Mouse (Mus musculus): ENCODE measurements around the gene Epha1. TPM values are rescaled to one million over a fixed set of nuclear protein-coding genes. Genes with fewer than 3 reads are reported as not detected.

Epha1 gene
- 0.07 TPM for polyA plus RNA-seq (2015; fragmentation: Illumina TruSeq; extraction: RNeasy Lipid Tissue Mini Kit (QIAGEN cat#74804); ENCODE audit: insufficient read depth, low replicate concordance)

DNA sequence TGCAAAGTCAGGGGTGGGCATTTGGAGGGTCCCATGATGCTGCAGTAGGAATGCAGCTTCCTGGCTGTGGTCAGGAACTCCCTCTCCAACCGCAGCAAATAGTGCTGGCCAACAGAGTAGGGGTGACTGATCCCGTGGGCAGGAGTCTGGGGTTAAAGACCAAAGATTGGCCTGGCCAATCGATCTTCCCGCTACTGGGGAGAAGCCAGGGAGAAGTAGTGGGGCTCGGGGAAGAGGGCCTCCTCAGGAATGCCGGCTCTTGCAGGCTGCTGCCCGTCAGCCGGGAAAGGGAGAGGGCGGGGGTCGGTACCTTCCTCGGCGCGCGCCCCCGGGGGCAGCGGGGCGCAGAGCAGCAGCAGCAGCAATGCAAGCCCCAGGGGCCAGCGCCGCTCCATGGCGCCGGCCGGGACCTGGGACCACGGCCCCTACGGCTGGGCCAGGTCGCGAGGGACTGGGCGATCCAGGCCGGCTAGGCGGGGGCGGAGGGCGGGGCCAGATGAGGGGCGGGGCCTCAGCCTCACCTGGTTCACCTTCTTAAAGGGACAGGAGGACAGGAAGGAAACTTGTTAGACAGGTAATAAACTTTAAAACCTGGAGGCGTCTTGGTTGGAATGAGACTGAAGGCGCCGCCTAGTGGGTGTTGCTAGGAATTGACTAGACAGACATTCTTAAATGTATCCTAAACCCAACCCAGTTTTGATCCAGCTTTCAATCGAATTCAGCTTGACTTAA, at the start of gene Epha1:
TSS of gene Epha1 (minus strand) at position 453 of the 732 bp plus-strand sequence.

DNA sequence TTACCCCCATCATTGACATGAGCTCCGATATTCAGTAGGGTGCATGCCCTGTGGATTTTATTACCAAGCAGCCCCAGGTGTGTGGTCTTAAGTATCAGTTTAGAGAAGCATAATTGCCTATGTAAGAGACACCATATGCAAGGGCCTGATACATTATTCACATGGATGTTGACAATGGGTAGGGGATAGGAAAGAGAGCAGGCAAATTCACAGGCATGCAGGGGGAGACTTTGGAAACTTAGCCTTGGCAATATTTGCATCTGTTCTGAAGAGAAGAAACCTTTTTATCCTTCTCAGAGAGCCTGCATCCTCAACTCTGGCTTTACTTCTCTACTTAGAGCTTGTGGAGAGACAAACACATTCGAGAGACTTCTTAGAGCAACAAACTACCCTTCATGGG, 32.1 kb upstream of the Epha1 start, which contains the start of gene Tas2r135:
TSS of gene Tas2r135 (plus strand) at position 301 of the 400 bp plus-strand sequence.

DNA sequence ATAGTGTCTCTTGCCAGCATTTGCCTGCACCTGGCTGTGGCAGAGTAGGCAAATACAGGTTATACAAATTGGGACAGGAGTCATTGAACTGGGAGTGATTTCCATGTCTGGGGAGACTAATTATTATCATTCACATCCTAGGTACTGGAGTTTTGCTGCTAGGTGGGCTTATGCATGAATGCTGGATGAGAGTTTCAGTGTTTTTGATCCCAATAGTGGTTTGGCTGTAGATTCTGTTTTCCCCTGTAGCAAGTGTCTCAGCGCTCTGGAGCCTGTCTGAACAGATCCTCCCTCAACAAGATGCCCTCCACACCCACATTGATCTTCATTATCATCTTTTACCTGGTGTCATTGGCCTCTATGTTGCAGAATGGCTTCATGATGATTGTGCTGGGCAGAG, 26.9 kb upstream of the Epha1 start, which contains the start of gene Tas2r143:
TSS of gene Tas2r143 (plus strand) at position 301 of the 400 bp plus-strand sequence.

DNA sequence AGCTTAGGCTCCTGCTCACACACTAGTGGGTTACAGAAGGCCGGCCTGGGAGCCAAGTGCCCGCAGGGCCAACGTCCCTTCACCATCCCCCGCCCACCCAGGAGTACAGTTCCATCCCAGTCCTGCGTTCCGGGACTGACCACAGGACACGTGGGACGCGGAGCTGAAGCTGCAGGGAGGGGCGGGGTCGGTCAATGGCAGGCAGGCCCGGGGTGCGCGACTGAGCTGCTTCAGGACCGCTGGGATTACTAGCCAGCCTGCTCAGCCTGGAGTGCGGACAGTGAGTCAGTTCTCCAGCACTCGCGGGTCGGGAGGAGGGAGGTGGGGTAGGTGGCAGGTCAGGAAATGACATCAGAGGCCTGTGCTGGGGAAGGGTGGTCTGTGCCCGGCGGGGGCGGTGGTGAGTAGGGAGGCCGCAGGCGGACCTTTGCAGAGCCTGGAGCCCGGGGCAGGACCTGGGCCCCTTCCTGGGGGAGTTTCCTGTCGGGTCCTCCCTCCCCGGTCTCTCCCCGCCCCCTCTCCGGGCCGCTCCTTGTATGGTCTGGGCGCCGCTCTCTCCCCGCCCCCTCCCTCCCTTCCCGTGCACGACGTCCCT, 23.5 kb downstream of the Epha1 start, which contains the start of gene Zyx:
TSS of gene Zyx (plus strand) at position 205 of the 595 bp plus-strand sequence.

DNA sequence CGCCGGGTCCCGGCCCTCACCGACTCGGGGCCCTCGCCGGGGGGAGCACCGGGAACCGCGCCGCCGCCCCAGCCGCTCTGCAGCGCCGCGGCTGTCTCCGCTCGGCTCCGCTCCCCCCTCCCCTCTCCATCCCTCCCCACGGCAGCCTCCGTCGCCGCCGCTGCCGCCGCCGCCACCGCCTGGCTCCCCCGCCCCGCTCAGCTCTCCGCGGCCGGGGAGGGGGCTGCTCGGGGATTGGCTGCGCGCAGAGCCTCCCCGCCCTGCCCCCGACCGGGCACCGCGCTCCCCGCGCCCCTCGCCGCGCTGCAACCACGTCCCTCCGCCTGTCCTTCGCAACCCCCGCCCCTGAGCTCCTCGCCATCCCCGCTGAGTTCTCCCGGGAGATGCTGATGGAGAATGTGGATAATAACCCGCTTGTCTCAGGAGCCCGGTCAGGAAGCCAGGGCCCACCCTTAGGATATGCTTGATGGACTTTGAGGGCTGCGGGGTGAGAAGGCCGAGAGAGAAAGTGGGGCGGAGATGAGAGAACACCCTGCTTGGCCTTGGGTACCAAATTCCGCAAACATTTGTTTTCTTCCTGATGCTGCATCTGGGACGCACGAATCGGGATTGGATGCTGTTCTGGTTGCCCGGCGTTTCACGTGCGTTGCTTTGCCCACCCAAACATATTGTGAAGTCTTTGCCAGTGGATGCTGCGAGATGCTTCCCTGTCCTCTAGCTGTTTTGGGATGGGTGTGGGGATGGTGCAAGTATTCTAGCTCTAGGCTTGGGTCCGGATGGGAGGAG, 48.4 kb downstream of the Epha1 start, which contains the start of gene Fam131b:
TSS of gene Fam131b (minus strand) at position 162 of the 786 bp plus-strand sequence.

Other genes starting within 250 kb of the Epha1 start
- gene Tas2r139, start 232.3 kb downstream of the Epha1 start, polyA plus RNA-seq (2015; fragmentation: Illumina TruSeq; extraction: RNeasy Lipid Tissue Mini Kit (QIAGEN cat#74804); ENCODE audit: insufficient read depth, low replicate concordance): not detected
- not detected for gene Tas2r144, start 157.9 kb downstream of the Epha1 start, polyA plus RNA-seq (2015; fragmentation: Illumina TruSeq; extraction: RNeasy Lipid Tissue Mini Kit (QIAGEN cat#74804); ENCODE audit: insufficient read depth, low replicate concordance)
- gene Gstk1, start 127.3 kb downstream of the Epha1 start, polyA plus RNA-seq (2015; fragmentation: Illumina TruSeq; extraction: RNeasy Lipid Tissue Mini Kit (QIAGEN cat#74804); ENCODE audit: insufficient read depth, low replicate concordance): 15.9 TPM
- not detected for gene Tmem139, start 111.3 kb downstream of the Epha1 start, polyA plus RNA-seq (2015; fragmentation: Illumina TruSeq; extraction: RNeasy Lipid Tissue Mini Kit (QIAGEN cat#74804); ENCODE audit: insufficient read depth, low replicate concordance)
- gene Casp2, start 108.3 kb downstream of the Epha1 start, polyA plus RNA-seq (2015; fragmentation: Illumina TruSeq; extraction: RNeasy Lipid Tissue Mini Kit (QIAGEN cat#74804); ENCODE audit: insufficient read depth, low replicate concordance): 72.5 TPM
- gene Clcn1, start 86.6 kb downstream of the Epha1 start, polyA plus RNA-seq (2015; fragmentation: Illumina TruSeq; extraction: RNeasy Lipid Tissue Mini Kit (QIAGEN cat#74804); ENCODE audit: insufficient read depth, low replicate concordance): 0.88 TPM
- gene Fam131b, start 48.6 kb downstream of the Epha1 start, polyA plus RNA-seq (2015; fragmentation: Illumina TruSeq; extraction: RNeasy Lipid Tissue Mini Kit (QIAGEN cat#74804); ENCODE audit: insufficient read depth, low replicate concordance): 0.29 TPM
- 29.0 TPM for gene Zyx, start 23.6 kb downstream of the Epha1 start, polyA plus RNA-seq (2015; fragmentation: Illumina TruSeq; extraction: RNeasy Lipid Tissue Mini Kit (QIAGEN cat#74804); ENCODE audit: insufficient read depth, low replicate concordance)
- gene Tas2r143, start 27.0 kb upstream of the Epha1 start, polyA plus RNA-seq (2015; fragmentation: Illumina TruSeq; extraction: RNeasy Lipid Tissue Mini Kit (QIAGEN cat#74804); ENCODE audit: insufficient read depth, low replicate concordance): not detected
- not detected for gene Tas2r135, start 32.2 kb upstream of the Epha1 start, polyA plus RNA-seq (2015; fragmentation: Illumina TruSeq; extraction: RNeasy Lipid Tissue Mini Kit (QIAGEN cat#74804); ENCODE audit: insufficient read depth, low replicate concordance)
- not detected for gene Tas2r126, start 61.3 kb upstream of the Epha1 start, polyA plus RNA-seq (2015; fragmentation: Illumina TruSeq; extraction: RNeasy Lipid Tissue Mini Kit (QIAGEN cat#74804); ENCODE audit: insufficient read depth, low replicate concordance)
- not detected for gene Olfr458, start 91.9 kb upstream of the Epha1 start, polyA plus RNA-seq (2015; fragmentation: Illumina TruSeq; extraction: RNeasy Lipid Tissue Mini Kit (QIAGEN cat#74804); ENCODE audit: insufficient read depth, low replicate concordance)
- gene Olfr457, start 103.1 kb upstream of the Epha1 start, polyA plus RNA-seq (2015; fragmentation: Illumina TruSeq; extraction: RNeasy Lipid Tissue Mini Kit (QIAGEN cat#74804); ENCODE audit: insufficient read depth, low replicate concordance): not detected
- not detected for gene Olfr456, start 113.9 kb upstream of the Epha1 start, polyA plus RNA-seq (2015; fragmentation: Illumina TruSeq; extraction: RNeasy Lipid Tissue Mini Kit (QIAGEN cat#74804); ENCODE audit: insufficient read depth, low replicate concordance)
- gene Olfr455, start 174.3 kb upstream of the Epha1 start, polyA plus RNA-seq (2015; fragmentation: Illumina TruSeq; extraction: RNeasy Lipid Tissue Mini Kit (QIAGEN cat#74804); ENCODE audit: insufficient read depth, low replicate concordance): not detected
- not detected for gene Tcaf3, start 224.4 kb upstream of the Epha1 start, polyA plus RNA-seq (2015; fragmentation: Illumina TruSeq; extraction: RNeasy Lipid Tissue Mini Kit (QIAGEN cat#74804); ENCODE audit: insufficient read depth, low replicate concordance)